Mouse (Mus musculus): Measurements from ENCODE around the gene Glp2r. TPM values are rescaled to one million over a fixed set of nuclear protein-coding genes. Genes with fewer than 3 reads are reported as not detected.

The Glp2r gene
- total RNA-seq, 2 experiments from 2014 or later, result 0.07 TPM; not detected in 1

DNA sequence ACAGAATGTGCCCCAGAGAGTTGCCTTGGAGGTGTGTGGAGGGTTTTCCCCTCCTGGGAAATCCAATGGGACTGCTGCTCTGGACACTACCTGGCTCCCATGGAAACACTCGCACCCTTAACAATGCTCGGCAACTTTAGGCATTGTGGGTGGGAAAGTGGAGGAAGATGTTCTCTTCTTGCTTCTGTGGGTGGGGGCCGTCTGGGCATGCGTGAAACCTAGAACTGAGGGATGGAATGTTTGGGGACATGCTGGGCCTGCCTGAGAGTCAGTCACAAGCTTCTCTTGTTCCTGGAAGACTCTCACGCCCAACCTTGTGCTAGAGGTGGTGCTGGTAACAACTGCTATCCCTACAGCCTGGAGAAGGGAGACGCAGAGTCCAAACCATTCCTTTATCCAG, 106.0 kb downstream of the Glp2r start:
- DNase-seq (ENCODE audit: low spot score in 2 of 2), result no peak

GRCm38 (mm10) chr11:67664261-67664660, 106.7 kb downstream of the Glp2r start:
- DNase-seq (ENCODE audit: low spot score in 2 of 2), result no peak

DNA sequence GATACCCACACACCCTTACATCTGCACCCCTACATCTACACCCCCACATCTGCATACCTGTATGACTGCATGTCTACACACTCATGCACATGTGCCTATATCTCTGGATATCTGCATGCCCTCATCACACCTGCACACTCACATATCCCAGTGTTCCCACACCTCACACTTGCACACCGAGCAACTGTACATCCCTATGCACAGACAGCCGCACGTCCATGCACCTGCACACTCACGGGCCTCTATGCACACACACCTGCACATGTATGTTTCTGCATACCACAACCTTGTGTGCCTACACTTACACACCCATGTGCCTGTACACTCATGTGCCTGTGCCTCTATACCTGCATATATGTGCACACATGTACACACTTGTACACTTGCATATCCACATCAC, 107.5 kb downstream of the Glp2r start:
- DNase-seq (ENCODE audit: low spot score in 2 of 2), result no peak

GRCm38 (mm10) chr11:67661465-67661864, 109.5 kb downstream of the Glp2r start:
- no peak for DNase-seq (ENCODE audit: low spot score in 2 of 2)

DNA sequence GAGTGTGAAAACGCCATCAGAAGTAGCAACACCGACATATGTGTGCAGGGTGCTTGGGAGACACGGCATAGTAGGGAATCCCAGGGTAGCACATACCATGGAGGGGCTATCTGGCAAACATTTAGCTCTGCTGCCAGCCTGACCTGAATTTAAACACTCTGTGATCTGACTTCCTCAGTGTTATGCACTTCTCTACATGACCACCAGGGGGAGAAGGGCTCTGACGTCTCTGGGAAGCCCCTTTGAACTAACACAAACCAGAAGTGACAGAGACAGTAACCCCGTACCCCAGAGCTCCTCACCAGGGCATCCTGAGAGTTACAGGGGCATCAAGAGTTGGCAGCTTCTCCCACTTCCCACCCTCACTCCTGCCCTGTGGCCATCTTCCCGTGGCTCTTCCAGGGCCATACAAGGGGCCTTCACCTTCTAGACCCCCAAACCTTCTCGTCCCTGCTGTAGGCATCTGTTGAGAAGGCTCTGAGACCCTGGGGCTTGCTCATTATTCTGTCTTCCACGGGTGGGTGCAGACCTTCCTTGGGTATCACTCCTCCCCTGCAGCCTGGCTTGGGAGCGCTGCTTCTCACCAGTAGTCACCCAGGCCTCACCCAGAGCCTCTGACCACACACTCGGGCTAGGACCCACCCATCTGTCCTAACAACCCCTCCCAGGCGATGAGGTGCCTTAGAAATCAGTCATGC, 113.1 kb downstream of the Glp2r start:
- peak in 1 of 2 experiments; percentile 28 for DNase-seq (ENCODE audit: low spot score in 2 of 2)

GRCm38 (mm10) chr11:67656811-67657210, 114.1 kb downstream of the Glp2r start:
- no peak for DNase-seq (ENCODE audit: low spot score in 2 of 2)

DNA sequence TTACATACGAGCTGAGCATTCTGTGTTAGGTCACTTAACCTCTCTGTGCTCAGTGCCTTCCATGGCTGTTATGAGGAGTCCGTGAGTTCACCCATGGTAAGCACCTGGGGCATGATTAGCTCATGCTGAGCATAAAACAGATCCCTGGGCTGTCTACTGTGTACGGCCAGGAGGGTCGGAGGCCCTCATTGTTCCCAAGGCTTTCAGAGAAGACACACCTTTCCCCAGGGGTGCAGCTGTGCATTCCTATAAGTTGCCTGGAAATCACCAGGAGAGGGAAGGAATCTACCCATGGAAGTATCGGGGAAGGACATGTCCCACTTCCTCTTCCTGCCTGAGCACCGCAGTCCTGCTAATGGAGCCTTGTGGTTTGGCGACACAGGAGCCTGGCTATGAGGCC, 114.6 kb downstream of the Glp2r start:
- no peak for DNase-seq (ENCODE audit: low spot score in 2 of 2)

- no peak for DNase-seq (ENCODE audit: low spot score in 2 of 2)
Measured at GRCm38 (mm10) chr11:67655236-67655959, 115.6 kb downstream of the Glp2r start.

- no peak for DNase-seq (ENCODE audit: low spot score in 2 of 2)
Measured at GRCm38 (mm10) chr11:67654514-67654913, 116.4 kb downstream of the Glp2r start.

DNA sequence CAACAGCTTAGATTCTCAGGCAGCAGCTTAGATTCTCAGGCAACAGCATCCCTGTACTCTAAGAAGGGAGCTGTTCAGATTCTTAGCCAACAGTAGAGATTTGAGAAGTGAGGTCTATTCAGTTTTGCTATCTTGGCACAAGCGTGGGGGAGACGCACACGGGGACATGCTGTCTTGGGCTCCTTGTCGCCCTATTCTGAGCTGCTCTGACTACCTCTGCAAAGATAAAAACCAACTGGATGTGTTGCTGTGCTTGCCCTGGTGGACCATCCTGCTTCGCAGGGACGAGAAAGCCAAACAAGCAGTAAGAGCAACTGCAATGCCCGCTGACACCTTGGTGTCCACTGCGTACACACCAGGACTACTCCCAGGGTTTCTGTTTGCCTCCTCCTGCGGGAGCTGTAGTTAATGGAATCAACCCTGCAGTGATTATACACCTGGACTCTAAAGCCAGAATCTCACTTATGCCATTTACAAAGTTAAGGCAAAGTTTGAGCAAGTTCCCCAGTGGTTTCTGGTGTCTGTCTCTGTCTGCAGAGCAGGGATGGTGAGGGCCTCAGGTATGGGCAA, 117.3 kb downstream of the Glp2r start:
- no peak for DNase-seq (ENCODE audit: low spot score in 2 of 2)

- DNase-seq (ENCODE audit: low spot score in 2 of 2), result no peak
Measured at GRCm38 (mm10) chr11:67652893-67653255, 118.1 kb downstream of the Glp2r start.

- DNase-seq (ENCODE audit: low spot score in 2 of 2), result no peak
Measured at GRCm38 (mm10) chr11:67652194-67652892, 118.6 kb downstream of the Glp2r start.

DNA sequence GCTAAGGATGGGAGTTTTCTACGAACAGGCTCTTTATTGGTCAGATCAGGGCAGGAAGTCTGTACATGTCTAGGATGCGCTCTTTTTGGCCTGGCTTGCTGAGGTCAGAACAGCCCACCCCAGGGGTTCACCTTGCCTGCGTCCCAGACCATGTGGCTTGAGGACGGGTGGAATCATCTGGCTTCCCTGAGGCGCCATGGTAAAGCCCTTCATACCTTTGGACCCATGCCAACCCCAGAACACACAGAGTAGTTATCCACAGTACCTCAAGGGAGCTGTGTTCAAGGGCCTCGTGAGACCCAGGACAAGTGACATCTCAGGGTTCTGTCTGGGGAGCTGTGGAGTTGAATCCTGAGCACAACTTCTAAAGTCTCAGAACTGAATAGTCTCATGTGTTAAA, 119.2 kb downstream of the Glp2r start:
- no peak for DNase-seq (ENCODE audit: low spot score in 2 of 2)

DNA sequence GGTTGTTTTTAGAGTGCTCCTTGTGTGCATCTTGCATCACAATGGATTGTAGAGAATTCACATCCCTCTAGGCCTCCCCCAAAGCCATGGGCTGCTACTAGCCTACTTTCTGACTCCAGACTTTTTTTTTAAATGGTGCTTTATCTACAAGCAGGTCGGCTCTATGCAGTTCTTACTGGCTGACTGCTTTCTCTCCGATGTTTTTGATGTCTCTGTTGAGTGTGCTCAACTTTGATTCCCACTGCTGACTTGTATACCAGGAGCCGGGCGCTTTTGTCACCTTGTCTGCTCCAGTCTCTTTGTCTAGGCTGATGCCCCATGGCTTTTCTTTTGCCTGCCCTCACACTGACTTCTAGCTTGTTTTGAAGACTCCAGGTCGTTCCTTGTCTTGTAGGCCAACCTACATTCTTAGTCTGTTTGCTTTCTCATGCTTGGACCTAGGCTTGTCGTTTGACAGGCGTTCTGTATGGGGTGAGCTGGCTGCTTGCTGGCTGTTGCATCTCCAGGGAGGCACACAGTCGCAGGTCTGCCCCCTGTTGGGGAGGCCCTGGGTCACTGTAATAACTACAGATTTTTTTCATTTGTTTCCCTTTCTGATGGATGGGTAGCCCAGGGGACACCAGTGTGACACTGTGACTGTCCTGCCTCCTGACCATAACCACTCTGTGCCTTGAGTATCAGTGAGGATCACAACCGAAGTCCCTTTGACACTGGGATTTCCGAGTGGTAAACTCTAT, 120.8 kb downstream of the Glp2r start:
- no peak for DNase-seq (ENCODE audit: low spot score in 2 of 2)

- DNase-seq (ENCODE audit: low spot score in 2 of 2), result no peak
Measured at GRCm38 (mm10) chr11:67648651-67649407, 122.1 kb downstream of the Glp2r start.

- DNase-seq (ENCODE audit: low spot score in 2 of 2), result peak; percentile 77 to 85
Measured at GRCm38 (mm10) chr11:67647745-67648144, 123.2 kb downstream of the Glp2r start.

DNA sequence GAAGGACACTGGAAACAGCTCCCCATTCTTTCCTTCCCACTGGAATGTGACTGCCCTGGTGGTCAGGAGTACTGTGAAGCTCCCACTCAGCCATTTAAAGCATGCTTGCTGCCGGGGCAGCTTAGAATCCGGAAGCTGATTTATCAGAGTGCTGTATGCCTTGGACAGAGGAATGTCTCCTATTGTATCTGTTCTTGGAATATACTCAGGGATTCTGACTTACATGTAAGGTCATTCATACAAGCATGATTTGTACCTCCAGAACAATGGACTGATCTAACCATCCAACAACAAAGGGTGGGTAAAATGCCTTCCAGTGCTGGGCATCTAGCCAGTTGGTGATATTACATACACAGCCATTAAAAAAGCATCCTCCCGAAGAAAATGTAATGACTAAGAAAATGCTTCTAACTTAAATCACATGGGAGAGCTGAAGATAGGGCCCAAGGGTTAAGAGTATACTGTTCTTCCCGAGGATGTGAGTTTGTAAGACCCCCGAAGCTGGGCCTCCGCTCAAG, 126.3 kb downstream of the Glp2r start:
- no peak for DNase-seq (ENCODE audit: low spot score in 2 of 2)

- no peak for DNase-seq (ENCODE audit: low spot score in 2 of 2)
Measured at GRCm38 (mm10) chr11:67643465-67643864, 127.5 kb downstream of the Glp2r start.

- DNase-seq (ENCODE audit: low spot score in 2 of 2), result no peak
Measured at GRCm38 (mm10) chr11:67642835-67643234, 128.1 kb downstream of the Glp2r start.

- peak in 1 of 2 experiments; percentile 18 for DNase-seq (ENCODE audit: low spot score in 2 of 2)
Measured at GRCm38 (mm10) chr11:67642421-67642820, 128.5 kb downstream of the Glp2r start.

Data from adrenal gland, adult 18-20 months (tissue).